Mouse (Mus musculus) lung, adult 2 months (tissue): ENCODE results near the gene Azgp1. TPM values are rescaled to one million over a fixed set of nuclear protein-coding genes. Genes with fewer than 3 reads are reported as not detected.

Source experiments
- polyA plus RNA-seq: library from polyadenylated mRNA; depleted of rRNA; stranded (reverse); fragments of >200 nt; gene quantifications from 2 replicates; pipeline ENCODE4 v1.2.3, GENCODE M21; 2012; rRNA removed

Azgp1 gene
- polyA plus RNA-seq, 1 experiment: 1.1 TPM

Other genes starting within 250 kb of the Azgp1 start
- 2.3 and 2.4 TPM in 2 replicates for gene Nyap1, start 239.9 kb upstream of the Azgp1 start, polyA plus RNA-seq
- 103 and 110 TPM in 2 replicates for gene Tsc22d4, start 235.8 kb upstream of the Azgp1 start, polyA plus RNA-seq
- gene Ppp1r35, start 202.7 kb upstream of the Azgp1 start, polyA plus RNA-seq: 32.7 and 46.7 TPM in 2 replicates
- 43.3 and 44.2 TPM in 2 replicates for gene Mepce, start 193.9 kb upstream of the Azgp1 start, polyA plus RNA-seq
- 0.49 and 0.60 TPM in 2 replicates for gene Zcwpw1, start 193.7 kb upstream of the Azgp1 start, polyA plus RNA-seq
- 24.7 and 27.9 TPM in 2 replicates for gene Pilra, start 145.2 kb upstream of the Azgp1 start, polyA plus RNA-seq
- gene Pilrb1, start 123.4 kb upstream of the Azgp1 start, polyA plus RNA-seq: 7.3 and 16.5 TPM in 2 replicates
- gene Pilrb2, start 109.7 kb upstream of the Azgp1 start, polyA plus RNA-seq: 7.9 and 12.1 TPM in 2 replicates
- 0.71 and 1.2 TPM in 2 replicates for gene Cyp3a13, start 59.9 kb upstream of the Azgp1 start, polyA plus RNA-seq
- gene Gjc3, start 18.4 kb upstream of the Azgp1 start, polyA plus RNA-seq: 0.03 and 0.33 TPM in 2 replicates
- gene Smok3a, start 39.7 kb downstream of the Azgp1 start, polyA plus RNA-seq: not detected in 2 replicates
- gene Smok3b, start 39.9 kb downstream of the Azgp1 start, polyA plus RNA-seq: not detected in 2 replicates
- not detected in 2 replicates for gene Smok3c, start 71.7 kb downstream of the Azgp1 start, polyA plus RNA-seq
- gene Zkscan1, start 103.6 kb downstream of the Azgp1 start, polyA plus RNA-seq: 4.0 and 5.9 TPM in 2 replicates
- 5.8 and 8.3 TPM in 2 replicates for gene Zscan21, start 135.4 kb downstream of the Azgp1 start, polyA plus RNA-seq
- gene Zfp113, start 174.2 kb downstream of the Azgp1 start, polyA plus RNA-seq: 2.7 and 3.5 TPM in 2 replicates
- 47.7 and 59.9 TPM in 2 replicates for gene Cops6, start 179.6 kb downstream of the Azgp1 start, polyA plus RNA-seq
- gene Ap4m1, start 190.5 kb downstream of the Azgp1 start, polyA plus RNA-seq: 28.4 and 40.3 TPM in 2 replicates
- gene Mcm7, start 190.9 kb downstream of the Azgp1 start, polyA plus RNA-seq: 16.9 and 22.1 TPM in 2 replicates
- gene Taf6, start 205.9 kb downstream of the Azgp1 start, polyA plus RNA-seq: 48.4 and 52.6 TPM in 2 replicates
- 3.6 and 8.6 TPM in 2 replicates for gene Cnpy4, start 206.0 kb downstream of the Azgp1 start, polyA plus RNA-seq
- gene Mblac1, start 212.8 kb downstream of the Azgp1 start, polyA plus RNA-seq: 5.0 and 5.5 TPM in 2 replicates
- 0.34 and 0.57 TPM in 2 replicates for gene Nxpe5, start 244.4 kb downstream of the Azgp1 start, polyA plus RNA-seq